Mouse (Mus musculus): Measurements from ENCODE around the gene Opn4. TPM values are rescaled to one million over a fixed set of nuclear protein-coding genes. Genes with fewer than 3 reads are reported as not detected.

The Opn4 gene
- polyA plus RNA-seq, 1 experiment from 2014 or later: not detected

DNA sequence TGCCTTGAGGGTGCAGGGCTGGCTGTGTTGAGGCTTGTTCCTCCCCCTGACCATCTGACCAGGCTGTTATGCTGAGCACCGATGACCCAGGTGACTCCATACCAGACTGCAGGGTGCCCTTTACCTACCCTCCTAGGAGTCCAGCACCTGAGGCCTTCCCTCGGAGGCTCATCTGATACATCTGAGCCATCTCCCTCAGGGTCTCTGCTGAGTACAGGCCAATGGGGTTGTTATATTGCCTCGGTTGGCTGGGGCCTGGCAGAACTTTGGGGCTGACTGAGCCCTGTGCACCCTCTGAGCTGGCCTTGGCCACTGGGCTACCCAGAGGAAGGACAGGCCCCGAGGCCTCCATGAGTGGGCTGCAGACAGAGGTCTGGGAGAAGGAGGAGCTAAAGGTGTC lies 23.1 kb downstream of the Opn4 start:
- no peak for DNase-seq
- no peak overlapping the region for H3K4me2 ChIP-seq (ENCODE audit: low read depth, low read length)
- no peaks in the 10 kb centered on the region for H3K36me3 ChIP-seq (replicated peaks; ENCODE audit: insufficient read depth, low read length)
- no peaks in the 10 kb centered on the region for H3K9me3 ChIP-seq (ENCODE audit: low read length)
- no peak overlapping the region for H3K27ac ChIP-seq (ENCODE audit: low read depth)
- H3K4me1 ChIP-seq (ENCODE audit: insufficient read depth): no peaks in the 10 kb centered on the region
- H3K4me3 ChIP-seq (ENCODE audit: low read depth, low read length): no peak overlapping the region
- ATAC-seq: no peak
- H3K9ac ChIP-seq (replicated peaks): no peak overlapping the region
- WGBS (ENCODE audit: insufficient replicate concordance): 85% methylated on average over 4 of the region's 4 CpGs
- H3K27me3 ChIP-seq (ENCODE audit: insufficient read depth, low read length): no peaks in the 10 kb centered on the region
- TF ChIP-seq EP300 (IDR thresholded peaks at IDR 0.05; ENCODE audit: low read depth) (no peak), CTCF (IDR thresholded peaks at IDR 0.05; ENCODE audit: low read depth) (no peak)

DNA sequence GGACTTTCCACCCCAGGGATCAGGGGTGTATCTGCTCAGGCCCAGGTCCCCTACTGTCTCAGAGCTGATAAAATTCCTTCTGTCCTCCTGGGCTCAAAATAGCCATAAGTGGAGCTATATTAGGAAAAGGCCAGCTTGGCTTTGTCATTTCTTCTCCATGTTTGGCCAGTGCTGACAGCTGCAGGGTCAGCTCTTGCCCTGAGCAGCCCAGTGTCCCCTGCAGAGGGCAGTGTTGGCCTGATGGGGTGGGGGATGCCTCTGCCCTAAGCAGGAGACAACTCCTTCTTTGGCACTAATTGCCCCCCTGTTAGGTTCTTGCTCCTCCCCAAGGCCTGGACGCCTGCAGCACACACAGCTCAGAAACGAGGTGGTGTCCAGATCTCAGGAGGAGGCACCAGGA lies 25.9 kb downstream of the Opn4 start:
- Histone ChIP-seq H3K9me3 (ENCODE audit: low read length) (no peaks in the 10 kb centered on the region), H3K27ac (ENCODE audit: low read depth) (no peak overlapping the region), H3K4me1 (ENCODE audit: insufficient read depth) (no peaks in the 10 kb centered on the region), H3K9ac (replicated peaks) (no peak overlapping the region), H3K4me2 (ENCODE audit: low read depth, low read length) (no peak overlapping the region), H3K4me3 (ENCODE audit: low read depth, low read length) (no peak overlapping the region), H3K36me3 (replicated peaks; ENCODE audit: insufficient read depth, low read length) (no peaks in the 10 kb centered on the region), H3K27me3 (ENCODE audit: insufficient read depth, low read length) (no peaks in the 10 kb centered on the region)
- DNase-seq (no peak), ATAC-seq (no peak)
- TF ChIP-seq EP300 (IDR thresholded peaks at IDR 0.05; ENCODE audit: low read depth): no peak
- 0 out of 2 replicates have a peak, but pooled peaks have one; percentile 37 for TF ChIP-seq CTCF (IDR thresholded peaks at IDR 0.05; ENCODE audit: low read depth)
- WGBS (ENCODE audit: insufficient replicate concordance): 68% methylated on average over 2 of the region's 2 CpGs

DNA sequence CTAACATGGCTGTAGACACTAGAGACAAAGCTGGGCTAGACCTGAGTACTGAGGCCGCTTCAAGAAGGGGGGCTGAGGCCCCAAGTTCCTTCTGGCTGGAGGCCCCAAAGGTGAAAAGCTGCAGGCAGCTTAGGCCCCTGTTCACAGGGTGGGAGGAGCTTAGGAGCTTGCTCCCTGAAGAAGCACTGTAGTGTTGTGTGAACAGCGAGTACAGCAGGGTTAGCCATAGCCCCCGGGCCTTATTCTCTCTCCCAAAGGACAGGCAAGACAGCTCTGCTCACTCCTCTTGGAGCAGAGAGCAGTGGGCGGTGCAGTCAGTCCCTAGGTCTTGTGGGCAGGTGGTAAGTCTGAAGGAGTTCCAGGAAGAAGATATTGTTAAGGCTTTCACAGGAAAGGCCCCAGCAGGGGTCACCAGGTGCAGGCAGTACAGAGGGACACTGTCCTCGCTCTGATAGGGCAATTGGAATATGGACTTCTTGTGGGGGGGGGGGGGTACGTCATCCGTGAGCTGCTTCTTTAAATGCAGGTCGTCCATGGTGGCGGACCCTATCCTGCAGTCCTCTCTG lies 26.5 kb downstream of the Opn4 start:
- Histone ChIP-seq H3K9ac (replicated peaks) (no peak overlapping the region), H3K9me3 (ENCODE audit: low read length) (no peaks in the 10 kb centered on the region), H3K27ac (ENCODE audit: low read depth) (no peak overlapping the region), H3K27me3 (ENCODE audit: insufficient read depth, low read length) (no peaks in the 10 kb centered on the region), H3K36me3 (replicated peaks; ENCODE audit: insufficient read depth, low read length) (no peaks in the 10 kb centered on the region), H3K4me2 (ENCODE audit: low read depth, low read length) (no peak overlapping the region), H3K4me1 (ENCODE audit: insufficient read depth) (no peaks in the 10 kb centered on the region), H3K4me3 (ENCODE audit: low read depth, low read length) (no peak overlapping the region)
- no peak for TF ChIP-seq CTCF (IDR thresholded peaks at IDR 0.05; ENCODE audit: low read depth)
- TF ChIP-seq EP300 (IDR thresholded peaks at IDR 0.05; ENCODE audit: low read depth): no peak
- DNase-seq (no peak), ATAC-seq (no peak)
- 69% methylated on average over 9 of the region's 9 CpGs for WGBS (ENCODE audit: insufficient replicate concordance)

DNA sequence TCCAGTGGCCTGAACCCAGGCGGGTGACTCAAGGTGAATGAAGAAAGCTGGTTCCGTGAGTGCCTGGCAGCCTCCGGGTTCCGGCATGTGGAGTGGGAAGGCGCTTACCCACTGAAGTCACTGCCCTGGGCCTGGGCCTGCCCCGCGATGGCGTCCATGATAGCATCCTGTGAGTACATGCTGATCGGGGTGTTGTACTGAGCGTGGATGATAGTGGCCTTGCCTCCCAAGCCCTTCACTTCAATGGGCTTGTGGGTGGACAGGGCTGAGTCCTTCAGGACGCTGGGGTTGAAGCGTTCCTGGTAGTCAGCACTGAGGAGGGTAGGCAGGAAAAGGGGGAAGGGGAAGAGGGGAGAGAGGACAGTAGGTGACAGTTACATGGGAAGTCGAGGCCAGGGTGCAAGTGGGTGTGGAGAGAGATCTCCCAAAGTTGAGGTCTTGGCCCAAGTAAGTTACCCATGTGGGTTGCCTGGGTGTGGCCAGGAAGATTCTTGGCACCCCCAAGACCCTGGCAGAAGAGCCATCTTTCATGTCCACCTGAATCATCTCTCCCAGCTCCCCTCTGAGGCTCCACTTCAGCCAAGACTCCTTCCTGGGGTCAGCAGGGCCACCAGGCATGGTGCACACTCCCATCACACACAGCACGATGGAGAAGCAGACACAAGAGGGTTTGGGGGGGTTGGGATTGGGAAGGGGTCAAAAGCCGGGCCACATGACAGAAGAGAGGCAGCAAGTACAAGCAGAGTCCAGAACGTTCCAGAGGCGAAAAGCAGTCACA lies 28.1 kb downstream of the Opn4 start:
- H3K4me2 ChIP-seq (ENCODE audit: low read depth, low read length): no peak overlapping the region
- H3K4me3 ChIP-seq (ENCODE audit: low read depth, low read length): no peak overlapping the region
- H3K9me3 ChIP-seq (ENCODE audit: low read length): no peaks in the 10 kb centered on the region
- ATAC-seq: no peak
- no peak overlapping the region for H3K27ac ChIP-seq (ENCODE audit: low read depth)
- 76% methylated on average over 17 of the region's 17 CpGs for WGBS (ENCODE audit: insufficient replicate concordance)
- no peaks in the 10 kb centered on the region for H3K4me1 ChIP-seq (ENCODE audit: insufficient read depth)
- no peak for TF ChIP-seq EP300 (IDR thresholded peaks at IDR 0.05; ENCODE audit: low read depth)
- no peak for TF ChIP-seq CTCF (IDR thresholded peaks at IDR 0.05; ENCODE audit: low read depth)
- no peaks in the 10 kb centered on the region for H3K27me3 ChIP-seq (ENCODE audit: insufficient read depth, low read length)
- DNase-seq: no peak
- H3K36me3 ChIP-seq (replicated peaks; ENCODE audit: insufficient read depth, low read length): no peaks in the 10 kb centered on the region
- no peak overlapping the region for H3K9ac ChIP-seq (replicated peaks)

DNA sequence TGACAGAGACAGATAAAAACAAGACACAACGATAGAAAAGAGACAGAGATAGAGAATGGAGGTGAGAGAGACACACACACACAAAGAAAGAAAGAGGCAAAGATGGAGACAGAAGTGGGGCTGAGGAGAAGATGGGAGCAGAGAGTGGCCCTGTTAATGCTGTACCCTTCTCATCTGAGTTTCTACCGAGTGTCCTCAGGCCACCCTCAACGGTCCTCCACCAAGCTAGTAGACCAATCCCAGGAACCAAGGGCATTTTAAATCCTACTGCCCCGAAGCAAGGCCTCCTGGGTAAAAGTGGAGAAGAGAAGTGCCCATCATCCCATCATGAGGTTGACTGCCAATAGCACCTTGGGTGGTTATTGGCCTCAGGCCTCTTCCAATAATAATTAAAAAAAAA lies 29.0 kb downstream of the Opn4 start:
- Histone ChIP-seq H3K4me2 (ENCODE audit: low read depth, low read length) (no peak overlapping the region), H3K36me3 (replicated peaks; ENCODE audit: insufficient read depth, low read length) (no peaks in the 10 kb centered on the region), H3K27me3 (ENCODE audit: insufficient read depth, low read length) (no peaks in the 10 kb centered on the region), H3K9me3 (ENCODE audit: low read length) (no peaks in the 10 kb centered on the region), H3K27ac (ENCODE audit: low read depth) (no peak overlapping the region), H3K4me1 (ENCODE audit: insufficient read depth) (no peaks in the 10 kb centered on the region), H3K9ac (replicated peaks) (no peak overlapping the region), H3K4me3 (ENCODE audit: low read depth, low read length) (no peak overlapping the region)
- DNase-seq (no peak), ATAC-seq (no peak)
- WGBS (ENCODE audit: insufficient replicate concordance): 77% methylated on average over 4 of the region's 4 CpGs
- TF ChIP-seq EP300 (IDR thresholded peaks at IDR 0.05; ENCODE audit: low read depth): no peak
- no peak for TF ChIP-seq CTCF (IDR thresholded peaks at IDR 0.05; ENCODE audit: low read depth)

DNA sequence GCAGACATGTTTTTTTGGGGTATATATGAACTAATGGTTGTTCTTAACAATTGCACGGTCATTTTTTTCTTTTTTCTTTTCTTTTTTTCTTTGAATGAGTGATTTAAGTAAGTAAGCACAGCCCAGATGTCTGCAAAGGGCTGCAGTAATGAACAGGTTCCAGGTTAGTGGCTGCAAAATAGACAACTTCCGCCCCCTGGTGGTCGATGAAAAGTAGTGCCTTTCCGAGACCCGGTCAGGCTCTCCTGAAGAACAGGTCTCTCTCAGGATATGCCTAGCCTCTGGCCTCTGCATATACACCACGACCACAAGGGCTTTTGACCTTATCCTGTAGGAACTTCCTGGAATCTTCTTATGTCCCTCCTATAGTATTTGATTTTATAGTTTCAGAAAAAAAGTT lies 29.6 kb downstream of the Opn4 start:
- H3K4me2 ChIP-seq (ENCODE audit: low read depth, low read length): no peak overlapping the region
- no peaks in the 10 kb centered on the region for H3K36me3 ChIP-seq (replicated peaks; ENCODE audit: insufficient read depth, low read length)
- H3K27me3 ChIP-seq (ENCODE audit: insufficient read depth, low read length): no peaks in the 10 kb centered on the region
- ATAC-seq: peak; percentile 48; the same call in 1 of the 2 replicates
- no peaks in the 10 kb centered on the region for H3K9me3 ChIP-seq (ENCODE audit: low read length)
- TF ChIP-seq CTCF (IDR thresholded peaks at IDR 0.05; ENCODE audit: low read depth) (peak; percentile 82), EP300 (IDR thresholded peaks at IDR 0.05; ENCODE audit: low read depth) (no peak)
- H3K4me1 ChIP-seq (ENCODE audit: insufficient read depth): no peaks in the 10 kb centered on the region
- no peak overlapping the region for H3K27ac ChIP-seq (ENCODE audit: low read depth)
- WGBS (ENCODE audit: insufficient replicate concordance): 1% methylated on average over 6 of the region's 6 CpGs
- H3K9ac ChIP-seq (replicated peaks): no peak overlapping the region
- H3K4me3 ChIP-seq (ENCODE audit: low read depth, low read length): no peak overlapping the region
- DNase-seq: peak; percentile 82
